Mouse (Mus musculus) cerebellum, postnatal 25 days (tissue): ENCODE results near the gene Hnrnpa1.

Source experiments
- DNase-seq, 2 experiments: peaks; one replicate each; pipeline ENCODE4 v3.0.0; 2021; ENCODE audit warnings: mixed read lengths in 2 of 2

Hnrnpa1 gene

DNA sequence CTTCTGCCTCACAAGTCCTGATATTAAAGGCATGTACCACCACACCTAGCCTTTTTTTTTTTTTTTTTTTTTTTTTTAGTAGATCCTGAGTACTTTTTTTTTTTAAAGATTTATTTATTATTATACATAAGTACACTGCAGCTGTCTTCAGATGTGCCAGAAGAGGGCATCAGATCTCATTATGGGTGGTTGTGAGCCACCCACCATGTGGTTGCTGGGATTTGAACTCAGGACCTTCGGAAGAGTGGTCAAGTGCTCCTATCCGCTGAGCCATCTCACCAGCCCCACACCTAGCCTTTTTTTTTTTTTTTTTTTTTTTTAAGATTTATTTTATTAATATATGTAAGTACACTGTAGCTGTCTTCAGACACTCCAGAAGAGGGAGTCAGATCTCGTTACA is 35.7 kb downstream of the Hnrnpa1 start:
- peak in 1 of 2 experiments; percentile 9 for DNase-seq

DNA sequence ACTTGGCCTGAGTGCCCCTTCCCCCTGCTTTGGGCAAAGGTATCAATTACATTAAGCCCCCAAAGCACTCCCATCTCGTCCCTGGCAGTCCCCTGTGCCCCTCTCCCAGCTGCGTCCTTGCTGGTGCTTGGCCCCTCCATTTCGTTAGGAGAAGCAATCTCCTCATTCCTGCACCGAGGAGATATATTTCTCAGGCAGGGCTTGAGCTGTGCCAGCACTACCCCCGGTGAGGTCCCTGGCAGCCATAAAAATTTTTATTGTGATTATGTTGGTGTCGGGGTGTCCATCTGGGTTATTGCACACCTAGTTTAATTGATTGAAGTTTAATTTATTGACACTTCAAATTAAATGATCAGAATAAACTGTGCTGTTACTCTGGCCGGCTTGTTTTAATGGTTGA is 37.7 kb downstream of the Hnrnpa1 start:
- no peak for DNase-seq

DNA sequence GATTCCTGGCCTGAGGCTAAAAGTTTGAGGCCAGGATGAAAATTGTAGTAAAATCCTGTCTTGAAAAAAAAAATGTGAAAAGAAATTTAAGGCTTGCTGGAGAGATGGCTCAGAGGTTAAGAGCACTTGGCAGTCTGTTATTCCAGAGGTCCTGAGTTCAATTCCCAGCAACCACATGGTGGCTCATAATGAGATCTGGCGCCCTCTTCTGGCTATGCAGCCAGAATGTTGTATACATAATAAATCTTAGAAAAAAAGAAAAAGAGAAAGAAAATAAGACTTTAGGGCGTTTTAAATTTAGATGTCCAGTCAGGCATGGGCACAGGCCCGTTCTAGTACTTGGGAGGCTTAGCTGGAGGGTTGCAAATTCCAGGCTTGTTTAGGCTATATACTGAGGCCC is 39.5 kb downstream of the Hnrnpa1 start:
- peak in 1 of 2 experiments; percentile 36 for DNase-seq

DNA sequence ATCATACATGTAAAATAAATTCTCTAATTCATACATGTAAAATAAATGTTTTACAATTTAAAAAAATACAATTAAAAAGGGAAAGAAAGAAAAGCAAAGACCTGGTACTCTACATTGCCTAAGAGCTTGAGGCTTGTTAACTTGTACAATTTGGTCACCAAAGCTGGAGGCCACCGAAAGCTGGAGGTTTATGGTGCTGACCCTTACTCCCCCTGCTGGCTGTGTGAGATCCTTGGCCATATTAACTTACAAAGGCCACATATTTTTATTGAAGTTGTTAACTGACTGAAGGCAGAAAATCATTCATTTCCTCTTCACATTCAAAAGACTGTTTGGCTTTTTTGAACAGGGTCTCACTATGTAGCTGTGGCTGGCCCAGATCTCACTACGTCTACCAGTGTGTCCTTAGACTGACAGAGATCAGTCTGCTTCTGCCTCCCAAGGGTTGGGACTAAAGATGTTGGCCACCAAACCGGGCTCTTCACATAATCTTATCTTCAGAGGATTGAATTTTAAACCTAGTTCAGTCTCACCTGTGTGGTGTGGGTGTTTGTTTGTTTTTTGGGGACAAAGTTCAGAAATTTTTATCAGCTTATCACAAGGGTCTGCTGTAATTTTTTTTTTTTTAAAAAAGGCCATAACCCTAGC is 40.7 kb downstream of the Hnrnpa1 start:
- peak in 1 of 2 experiments; percentile 18 for DNase-seq

DNA sequence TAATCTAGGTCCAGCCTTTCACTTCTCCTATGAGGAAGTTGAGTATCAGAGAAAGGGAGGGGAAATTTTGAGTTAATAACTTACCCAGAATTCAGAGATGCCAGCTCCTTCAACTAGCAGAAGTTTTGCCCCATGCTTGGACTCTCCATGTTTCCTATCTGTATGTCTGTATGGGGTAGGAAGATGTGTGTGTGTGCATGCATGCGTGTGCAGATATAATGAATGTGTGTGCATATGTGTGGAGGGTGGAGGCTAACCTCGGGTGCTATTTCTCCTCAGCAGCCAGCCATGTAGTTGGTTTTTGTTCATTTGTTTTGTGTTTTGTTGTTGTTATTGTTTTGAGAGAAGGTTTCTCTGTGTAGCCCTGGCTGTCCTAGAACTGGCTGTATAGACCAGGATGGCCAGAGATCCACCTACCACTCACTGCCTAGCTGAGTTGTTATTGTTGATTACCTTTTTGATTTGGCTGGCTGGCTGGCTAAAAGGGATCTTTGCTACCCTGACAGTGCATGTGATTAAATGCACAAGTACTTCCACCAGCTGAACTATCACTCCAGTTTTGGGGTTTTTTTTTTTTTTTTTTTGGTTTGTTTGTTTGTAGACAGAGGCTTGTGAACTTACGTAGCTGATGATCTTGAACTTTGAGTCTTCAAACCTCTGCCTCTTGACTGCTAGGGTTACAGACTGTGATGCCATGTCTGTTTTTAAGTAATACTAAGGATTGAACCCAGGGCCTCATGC is 41.4 kb downstream of the Hnrnpa1 start:
- no peak for DNase-seq

DNA sequence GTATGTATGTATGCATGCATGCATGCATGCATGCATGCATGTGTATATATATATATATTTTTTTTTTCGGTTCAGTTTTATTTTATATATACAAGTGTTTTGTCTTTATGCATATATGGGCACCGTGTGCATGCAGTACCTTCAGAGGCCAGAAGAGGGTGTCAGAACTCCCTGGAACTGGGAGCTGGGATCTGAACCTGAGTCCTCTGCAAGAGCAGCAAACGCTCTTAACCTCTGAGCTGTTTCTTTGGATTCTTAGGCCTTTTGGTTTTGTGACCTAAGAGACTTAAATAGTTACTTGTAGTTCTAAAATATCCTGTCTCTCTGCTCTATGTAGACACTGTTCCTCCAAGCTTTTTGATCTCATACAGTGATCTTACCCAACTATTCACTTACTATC is 43.8 kb downstream of the Hnrnpa1 start:
- DNase-seq: peak; percentile 42 to 61

DNA sequence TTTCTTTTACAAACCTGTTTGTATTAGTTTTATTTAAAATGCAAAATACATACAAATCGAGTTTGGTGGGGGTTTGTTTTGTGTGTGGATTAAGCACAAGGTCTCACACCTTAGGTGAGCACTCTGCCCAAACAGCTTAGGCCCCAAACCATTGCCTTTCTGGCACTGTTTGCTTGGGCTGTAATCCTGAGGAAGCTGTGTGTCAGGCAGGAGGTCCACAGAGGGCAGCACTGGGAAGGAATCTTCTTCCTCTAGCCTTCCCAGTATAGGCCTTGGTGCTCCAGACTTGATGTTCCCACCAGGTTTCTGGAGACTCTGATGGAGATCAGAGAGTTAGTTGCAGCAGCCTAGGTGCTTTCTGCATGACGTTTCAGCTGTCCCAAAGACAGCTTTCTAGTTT is 44.4 kb downstream of the Hnrnpa1 start:
- no peak for DNase-seq

DNA sequence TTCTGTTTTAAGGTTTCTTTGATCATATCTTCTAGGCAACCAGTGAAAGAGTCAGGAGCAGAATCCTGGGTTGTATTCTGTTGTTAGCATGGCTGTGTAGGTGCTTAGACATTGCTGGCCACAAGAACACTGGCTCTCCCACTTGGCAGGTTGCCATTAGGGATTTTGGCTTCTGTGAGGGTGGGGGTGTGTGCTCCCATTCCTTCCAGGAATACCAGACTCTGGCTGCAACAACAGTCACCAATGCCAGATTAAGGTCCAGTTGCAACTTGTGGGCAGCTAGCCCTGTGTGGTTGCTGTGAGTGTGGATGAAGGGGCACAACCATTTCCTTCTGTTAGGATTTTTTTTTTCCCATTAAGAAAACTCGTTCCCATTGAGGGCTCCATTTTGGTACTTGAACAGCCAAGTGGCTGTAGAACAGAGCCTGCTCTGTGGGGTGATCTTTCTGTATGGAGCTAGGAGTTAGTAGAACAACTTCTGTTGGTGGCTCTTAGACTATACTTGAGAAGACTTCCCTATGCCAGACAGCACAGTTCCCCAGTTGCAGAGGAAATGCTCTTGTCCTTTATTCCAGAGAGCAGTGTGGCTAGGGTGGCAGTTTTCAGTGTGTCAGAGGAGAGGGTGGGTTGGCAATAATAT is 45.7 kb downstream of the Hnrnpa1 start:
- DNase-seq: peak; percentile 47 to 64

DNA sequence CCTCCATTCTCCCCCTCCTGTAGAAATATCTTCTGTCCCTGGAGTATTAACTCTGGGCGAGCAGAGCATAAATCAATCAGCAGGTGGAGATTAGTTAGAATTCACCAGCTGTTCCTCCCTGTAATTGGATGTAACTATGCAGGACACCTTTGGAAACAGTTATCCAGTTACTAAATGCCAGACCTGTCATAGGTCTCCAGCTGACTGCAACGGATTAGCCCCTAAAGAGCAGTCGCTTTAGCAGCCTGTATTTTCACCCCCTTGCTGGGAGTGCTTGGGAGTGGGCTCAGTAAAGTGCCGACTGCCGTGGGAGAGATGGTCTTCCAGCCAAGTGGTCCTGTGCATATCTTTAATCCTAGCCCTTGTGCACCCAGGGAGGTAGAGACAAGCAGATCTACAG is 49.4 kb downstream of the Hnrnpa1 start:
- DNase-seq: no peak

DNA sequence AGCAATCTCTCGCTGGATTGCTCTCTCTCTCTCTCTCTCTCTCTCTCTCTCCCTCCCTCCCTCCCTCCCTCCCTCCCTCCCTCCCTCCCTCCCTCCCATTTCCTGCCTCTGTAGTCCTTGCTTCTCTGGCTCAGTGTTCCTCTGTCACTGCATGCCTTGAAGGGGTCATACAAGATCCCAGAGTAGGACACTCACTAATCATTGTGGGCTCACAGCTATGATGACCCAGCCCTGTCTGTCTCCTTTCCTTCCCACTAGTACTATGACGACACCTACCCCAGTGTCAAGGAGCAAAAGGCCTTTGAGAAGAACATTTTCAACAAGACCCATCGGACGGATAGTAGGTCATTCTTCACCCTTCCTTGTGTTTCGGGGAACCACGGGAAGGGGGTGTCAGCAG is 50.2 kb downstream of the Hnrnpa1 start:
- no peak for DNase-seq

DNA sequence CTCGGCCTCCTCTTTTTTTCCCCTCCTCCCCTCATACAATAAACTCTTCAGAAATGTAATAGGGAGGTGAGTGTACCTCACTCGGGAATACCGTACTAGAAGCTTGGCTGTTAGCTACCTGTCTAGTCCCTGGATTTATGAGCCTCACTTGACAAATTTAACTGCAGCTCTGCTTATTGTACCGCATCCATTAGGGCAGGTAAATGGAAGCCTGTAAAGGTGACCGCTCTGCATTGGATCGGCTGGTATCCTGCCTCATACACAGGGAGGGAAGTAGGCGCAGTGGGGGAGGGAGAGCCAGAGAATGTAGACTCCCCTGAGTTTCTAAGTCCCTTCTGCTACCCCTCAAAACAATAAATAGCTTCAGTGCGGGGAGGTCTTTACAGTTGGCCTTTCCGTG is 50.6 kb downstream of the Hnrnpa1 start:
- no peak for DNase-seq

DNA sequence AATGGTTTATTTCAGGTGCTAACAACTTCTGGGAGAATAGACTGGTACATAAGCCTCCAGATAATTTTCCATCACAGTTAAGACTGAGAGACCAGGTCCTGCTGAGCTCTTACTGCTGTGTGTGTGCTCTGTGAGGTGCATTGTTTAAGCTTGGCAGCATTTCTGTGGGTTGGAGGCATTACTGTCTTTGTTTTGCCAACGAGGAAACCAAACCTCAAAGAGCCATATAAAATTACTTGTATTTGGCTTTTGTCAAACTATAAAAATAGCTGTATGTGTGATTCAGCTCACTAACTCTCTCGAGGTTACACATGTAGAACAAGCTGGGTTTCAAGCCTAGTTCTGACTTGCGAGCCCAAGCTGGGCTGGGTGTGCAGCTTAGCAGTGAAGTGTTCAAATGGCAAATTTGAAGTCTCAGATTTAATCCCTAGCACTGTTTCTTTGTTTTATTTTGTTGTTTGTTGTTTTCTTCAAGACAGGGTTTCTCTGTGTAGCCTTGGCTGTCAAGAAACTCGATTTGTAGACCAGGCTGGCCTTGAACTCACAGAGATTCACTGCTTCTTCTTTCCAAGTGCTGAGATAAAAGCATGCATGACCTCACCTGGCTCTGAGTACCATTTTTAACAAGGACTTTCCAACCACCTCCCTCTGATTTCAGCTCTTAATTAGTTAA is 52.6 kb downstream of the Hnrnpa1 start:
- no peak for DNase-seq

DNA sequence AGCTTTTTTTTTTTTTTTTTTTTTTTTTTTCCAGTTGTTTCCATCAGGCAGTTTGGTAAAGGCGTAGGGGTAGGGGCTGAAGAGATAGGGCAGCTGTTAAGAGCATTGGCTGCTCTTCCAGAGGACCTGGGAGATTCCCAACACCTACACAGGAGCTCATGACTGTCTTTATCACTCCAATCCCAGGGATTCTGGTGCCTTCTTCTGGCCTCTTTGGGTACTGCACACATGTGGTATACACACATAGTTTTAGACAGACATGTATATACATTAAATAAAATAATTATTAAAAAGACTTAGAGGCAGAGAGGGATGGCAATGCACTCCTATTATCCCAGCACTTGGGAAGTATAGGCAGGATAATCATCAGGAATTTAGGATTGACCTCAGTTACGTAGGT is 53.1 kb downstream of the Hnrnpa1 start:
- no peak for DNase-seq

DNA sequence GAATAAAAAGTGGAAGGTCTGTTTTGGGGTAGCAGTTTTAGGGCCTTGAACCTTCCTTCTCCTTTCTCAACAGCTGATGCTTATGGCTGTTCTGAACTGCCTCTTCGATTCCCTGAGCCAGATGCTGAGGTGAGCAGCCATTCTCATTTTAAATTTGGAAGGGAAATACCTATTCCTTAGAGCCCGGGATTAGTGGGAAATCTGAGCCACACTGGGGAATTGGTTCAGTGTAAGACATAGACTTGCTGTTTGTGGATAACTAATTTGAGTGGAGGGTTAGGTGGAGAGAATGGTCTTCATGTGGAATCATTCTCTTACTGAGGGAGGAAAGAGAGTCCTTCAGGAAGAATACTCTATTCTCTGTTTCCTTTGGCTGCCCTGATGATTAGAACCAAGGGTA is 54.4 kb downstream of the Hnrnpa1 start:
- DNase-seq: no peak

DNA sequence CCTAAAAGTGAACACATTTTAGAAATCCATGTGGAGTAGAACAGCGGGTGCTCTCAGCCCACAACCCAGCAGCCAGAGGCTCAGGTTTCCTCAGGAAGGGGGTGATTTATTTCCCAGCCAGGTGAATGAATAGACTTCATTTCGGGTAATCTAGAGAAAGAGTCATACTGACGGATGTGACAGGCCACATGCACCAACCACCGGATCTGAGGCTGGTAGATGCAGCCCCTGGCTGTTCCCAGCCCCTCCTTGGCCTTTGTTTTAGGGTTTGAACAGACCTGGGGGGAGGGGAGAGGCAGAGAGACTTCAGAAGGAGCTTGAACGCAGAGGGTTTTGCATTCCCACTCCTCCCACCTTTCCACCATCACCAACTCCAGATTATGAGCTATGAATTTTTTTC is 55.6 kb downstream of the Hnrnpa1 start:
- no peak for DNase-seq
